Mouse (Mus musculus): ENCODE results near the gene L3mbtl3.

The L3mbtl3 gene

GRCm38 (mm10) chr10:26232071-26232653 lies 143.6 kb downstream of the L3mbtl3 start:
- no peak for DNase-seq

GRCm38 (mm10) chr10:26229488-26229887 lies 146.3 kb downstream of the L3mbtl3 start, which contains the start of gene Samd3:
TSS of gene Samd3 (plus strand) at chr10:26229707.
- no peak for DNase-seq

- DNase-seq, result no peak
Measured at GRCm38 (mm10) chr10:26228187-26228586, 147.6 kb downstream of the L3mbtl3 start.

GRCm38 (mm10) chr10:26226734-26227133 lies 149.0 kb downstream of the L3mbtl3 start:
- DNase-seq, result no peak

- DNase-seq, result no peak
Measured at GRCm38 (mm10) chr10:26226241-26226640, 149.5 kb downstream of the L3mbtl3 start.

All from right cerebral cortex, postnatal 14 days (tissue).